Mouse (Mus musculus): ENCODE data around the gene Frs2.
"Not testable (repeated sequence)": the region's sequence is repeated elsewhere in the genome, so short reads cannot be mapped to it uniquely, and the experiment has no call there.

Gene Frs2

GRCm38 (mm10) chr10:117097116-117097698, 51.1 kb downstream of the Frs2 start:
- DNase-seq, result no peak

- no peak for DNase-seq
Measured at GRCm38 (mm10) chr10:117096096-117096495, 52.2 kb downstream of the Frs2 start.

- DNase-seq, result peak; percentile 61
Measured at GRCm38 (mm10) chr10:117094504-117095329, 53.6 kb downstream of the Frs2 start.

- DNase-seq, result no peak
Measured at GRCm38 (mm10) chr10:117089628-117090027, 58.7 kb downstream of the Frs2 start.

- DNase-seq, result no peak
Measured at GRCm38 (mm10) chr10:117081914-117082359, 66.4 kb downstream of the Frs2 start.

- DNase-seq, result no peak
Measured at GRCm38 (mm10) chr10:117081326-117081725, 67.0 kb downstream of the Frs2 start.

GRCm38 (mm10) chr10:117078284-117078683, 70.0 kb downstream of the Frs2 start:
- DNase-seq, result peak; percentile 60

GRCm38 (mm10) chr10:117073176-117073575, 75.2 kb downstream of the Frs2 start:
- DNase-seq, result no peak

- no peak for DNase-seq
Measured at GRCm38 (mm10) chr10:117072191-117072888, 76.0 kb downstream of the Frs2 start.

GRCm38 (mm10) chr10:117069109-117069508, 79.2 kb downstream of the Frs2 start:
- no peak for DNase-seq

GRCm38 (mm10) chr10:117064076-117064475, 84.3 kb downstream of the Frs2 start:
- DNase-seq, result no peak

- DNase-seq, result peak; percentile 96
Measured at GRCm38 (mm10) chr10:117063254-117064021, 84.9 kb downstream of the Frs2 start, which contains the start of gene Cct2. Cct2 (minus strand) TSS chr10:117063814.

GRCm38 (mm10) chr10:117062894-117063253, 85.5 kb downstream of the Frs2 start:
- DNase-seq, result no peak

GRCm38 (mm10) chr10:117055668-117056067, 92.7 kb downstream of the Frs2 start:
- no peak for DNase-seq

GRCm38 (mm10) chr10:117049961-117050597, 98.3 kb downstream of the Frs2 start:
- no peak for DNase-seq

- DNase-seq, result no peak
Measured at GRCm38 (mm10) chr10:117049253-117049652, 99.1 kb downstream of the Frs2 start.

- DNase-seq, result no peak
Measured at GRCm38 (mm10) chr10:117045175-117046056, 102.9 kb downstream of the Frs2 start, which contains the start of gene Lrrc10. Lrrc10 (plus strand) TSS chr10:117045341.

GRCm38 (mm10) chr10:117043497-117044166, 104.7 kb downstream of the Frs2 start:
- DNase-seq, result not testable (repeated sequence)

GRCm38 (mm10) chr10:117042295-117042694, 106.0 kb downstream of the Frs2 start:
- no peak for DNase-seq

- peak; percentile 53 for DNase-seq
Measured at GRCm38 (mm10) chr10:117040355-117040754, 108.0 kb downstream of the Frs2 start.

GRCm38 (mm10) chr10:117033785-117034184, 114.5 kb downstream of the Frs2 start:
- peak; percentile 92 for DNase-seq

Measured in kidney, postnatal 10 days (tissue).